Mouse (Mus musculus) heart, adult 9 months (tissue): ENCODE data around the gene Hs2st1.

Source experiments
- DNase-seq, 2 experiments: peaks; one replicate each; pipeline ENCODE4 v3.0.0; 2022; ENCODE audit warnings: low spot score in 2 of 2

Hs2st1 gene

DNA sequence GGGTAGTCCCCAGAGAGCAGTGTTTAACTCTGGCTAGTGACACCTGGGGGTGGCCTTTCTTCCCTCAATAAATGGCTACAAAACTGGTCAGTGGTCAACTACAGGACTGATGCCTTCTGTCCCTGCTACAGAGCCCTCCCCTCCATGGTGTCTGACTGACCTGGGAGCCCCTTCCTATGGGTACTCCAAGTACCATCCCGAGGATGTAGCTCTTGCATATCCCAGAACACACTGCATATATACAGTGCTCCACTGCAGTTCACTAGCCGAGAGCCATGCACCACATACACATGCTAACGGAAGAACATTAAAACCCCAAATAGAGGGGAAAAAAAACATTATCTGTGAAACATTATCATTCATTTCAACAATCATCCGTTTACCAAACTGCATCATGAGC, 61.6 kb downstream of the Hs2st1 start:
- no peak for DNase-seq

DNA sequence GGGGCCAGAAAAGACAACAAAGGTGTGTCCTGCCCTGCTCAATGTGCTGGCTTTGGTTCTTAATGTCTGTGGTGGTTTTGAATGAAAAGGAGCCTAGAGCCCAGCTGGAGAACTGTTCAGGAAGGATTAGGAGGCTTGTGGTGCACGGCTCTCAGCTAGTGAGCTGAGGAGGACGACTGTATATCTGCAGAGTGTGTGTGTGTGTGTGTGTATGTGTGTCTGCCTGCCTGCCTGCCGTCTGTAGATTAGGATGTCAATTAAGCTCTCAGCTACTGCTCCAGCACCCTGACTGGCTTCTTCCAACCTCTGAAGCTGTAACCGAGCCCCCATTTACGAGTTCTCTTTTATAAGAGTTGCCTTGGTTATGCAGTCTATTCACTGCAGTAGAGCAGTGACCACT, 62.1 kb downstream of the Hs2st1 start:
- no peak for DNase-seq

DNA sequence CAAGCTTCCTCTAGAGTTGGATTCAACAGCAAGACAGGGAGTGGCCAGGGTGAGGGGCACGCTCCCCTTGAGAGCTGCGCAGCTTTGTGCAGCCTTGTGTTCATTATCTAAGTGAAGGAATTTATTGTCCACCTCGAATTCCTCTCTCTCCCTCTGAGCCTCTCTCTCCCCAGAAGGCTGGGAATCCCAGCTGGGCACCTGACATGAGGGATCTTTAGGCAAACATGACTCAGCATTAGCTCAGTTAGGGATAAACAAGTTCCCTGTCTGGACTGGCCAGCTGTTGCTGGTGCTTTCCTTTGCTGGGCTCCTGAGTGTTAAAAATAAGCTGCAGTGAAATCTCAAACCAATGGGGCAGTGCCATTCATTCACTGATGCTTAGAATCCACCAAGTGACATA, 63.8 kb downstream of the Hs2st1 start:
- peak; percentile 34 to 45 for DNase-seq

DNA sequence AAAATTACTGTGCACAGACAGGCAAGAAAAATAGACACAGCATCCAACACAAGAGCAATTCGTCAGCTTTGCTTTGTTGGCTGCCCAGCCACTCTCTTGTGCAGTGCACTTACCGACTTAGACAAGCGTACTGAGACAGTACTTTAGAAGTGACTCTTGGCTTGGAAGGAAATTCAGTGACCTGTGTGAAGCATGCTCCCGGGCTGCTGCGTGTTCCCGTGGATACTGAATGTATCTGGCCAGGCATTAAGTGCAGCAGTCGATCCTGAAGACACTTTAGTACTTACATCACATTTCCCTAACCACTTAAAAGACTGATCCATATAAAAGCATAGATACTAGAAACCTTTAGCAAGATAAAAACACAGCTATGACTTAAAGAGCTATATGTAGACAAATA, 68.1 kb downstream of the Hs2st1 start:
- no peak for DNase-seq

DNA sequence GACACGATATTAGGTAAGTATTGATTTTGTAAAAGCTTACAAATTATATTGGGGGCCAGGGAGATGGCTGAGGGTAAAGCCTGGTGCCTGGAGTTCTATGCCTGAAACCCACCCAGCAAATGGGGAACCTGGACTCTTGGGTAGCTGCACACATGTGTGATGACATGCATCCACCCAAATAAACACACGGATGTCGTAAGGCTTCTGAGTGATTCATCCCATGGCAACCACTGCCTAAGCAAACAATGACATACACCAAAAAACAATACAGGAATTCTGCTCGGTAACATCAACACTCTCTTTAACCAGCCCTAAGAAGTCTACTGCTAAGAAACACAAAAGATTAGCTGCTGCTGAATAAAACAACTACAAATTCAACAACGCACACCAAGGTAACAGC, 73.2 kb downstream of the Hs2st1 start:
- no peak for DNase-seq

DNA sequence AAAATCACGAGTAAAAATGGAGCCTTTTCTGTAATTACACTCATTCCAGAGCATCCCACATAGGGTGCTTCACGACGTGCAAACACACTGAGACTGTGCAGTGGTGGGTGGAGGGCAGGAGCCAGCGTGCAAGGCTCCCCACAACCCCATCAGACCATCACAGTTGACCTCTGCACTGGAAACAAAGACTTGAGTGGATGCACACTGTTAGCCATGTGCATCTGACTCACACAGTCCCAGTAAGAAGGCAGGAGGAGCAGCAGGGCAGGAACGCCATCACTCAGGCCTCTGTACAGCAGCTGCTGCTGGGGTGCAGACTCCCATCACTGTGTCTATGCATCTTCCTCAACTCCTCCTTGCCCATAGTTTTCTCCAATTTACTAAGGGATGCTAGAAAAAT, 75.1 kb downstream of the Hs2st1 start:
- DNase-seq = no peak

DNA sequence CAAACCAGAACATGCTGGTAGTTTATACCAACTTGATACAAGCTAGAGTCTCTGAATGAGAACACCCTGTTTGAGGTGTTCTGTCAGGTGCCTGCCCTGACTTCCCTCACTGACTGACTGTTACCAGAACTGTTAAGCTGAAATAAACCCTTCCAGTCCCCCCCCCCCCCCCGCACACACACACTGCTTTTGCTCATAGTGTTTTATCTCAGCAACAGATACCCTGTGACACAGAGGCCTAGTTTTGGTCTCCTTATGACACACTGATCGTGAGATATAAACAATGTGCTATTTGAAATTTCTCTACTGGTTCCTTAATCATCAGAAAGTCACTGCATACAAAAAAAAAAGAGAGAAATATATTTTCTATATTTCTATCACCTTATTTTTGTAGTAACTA, 81.2 kb downstream of the Hs2st1 start:
- no peak for DNase-seq

DNA sequence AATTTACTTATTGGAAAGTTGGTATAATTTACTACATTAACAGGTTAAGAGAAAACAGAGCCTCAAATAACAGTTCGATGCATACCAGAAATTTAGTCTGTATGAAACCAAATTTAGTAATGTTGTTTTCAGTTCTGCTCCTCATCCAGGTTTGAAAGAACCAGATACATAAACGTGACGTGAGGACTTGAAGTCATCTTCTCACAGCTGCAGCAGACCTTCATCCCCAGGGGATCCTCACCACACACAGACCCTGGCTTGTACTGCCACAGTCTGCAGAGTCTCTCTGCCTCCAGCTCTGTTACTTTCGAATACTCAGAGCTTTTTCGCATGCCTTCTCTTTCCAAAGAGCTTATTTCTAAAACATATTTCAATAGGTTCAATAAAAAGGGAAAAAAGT, 89.4 kb downstream of the Hs2st1 start:
- DNase-seq = no peak

DNA sequence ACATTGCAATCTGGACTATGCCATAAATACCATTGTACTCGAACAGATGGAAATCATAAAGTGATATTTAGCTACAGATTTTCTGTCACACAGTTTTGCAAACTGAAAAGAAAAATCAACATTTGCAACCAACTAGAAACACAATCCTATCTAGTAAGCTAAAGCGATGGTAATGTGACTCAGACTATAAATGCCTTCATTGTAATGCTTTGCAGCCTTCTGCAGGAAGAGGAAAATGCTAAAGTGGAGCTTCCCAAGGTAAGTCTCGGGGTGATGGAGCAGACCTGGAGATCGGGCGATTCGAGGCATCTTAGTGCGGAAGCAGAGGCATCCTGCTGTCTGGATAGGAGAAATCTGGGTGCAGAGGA, 91.6 kb downstream of the Hs2st1 start:
- DNase-seq = no peak

DNA sequence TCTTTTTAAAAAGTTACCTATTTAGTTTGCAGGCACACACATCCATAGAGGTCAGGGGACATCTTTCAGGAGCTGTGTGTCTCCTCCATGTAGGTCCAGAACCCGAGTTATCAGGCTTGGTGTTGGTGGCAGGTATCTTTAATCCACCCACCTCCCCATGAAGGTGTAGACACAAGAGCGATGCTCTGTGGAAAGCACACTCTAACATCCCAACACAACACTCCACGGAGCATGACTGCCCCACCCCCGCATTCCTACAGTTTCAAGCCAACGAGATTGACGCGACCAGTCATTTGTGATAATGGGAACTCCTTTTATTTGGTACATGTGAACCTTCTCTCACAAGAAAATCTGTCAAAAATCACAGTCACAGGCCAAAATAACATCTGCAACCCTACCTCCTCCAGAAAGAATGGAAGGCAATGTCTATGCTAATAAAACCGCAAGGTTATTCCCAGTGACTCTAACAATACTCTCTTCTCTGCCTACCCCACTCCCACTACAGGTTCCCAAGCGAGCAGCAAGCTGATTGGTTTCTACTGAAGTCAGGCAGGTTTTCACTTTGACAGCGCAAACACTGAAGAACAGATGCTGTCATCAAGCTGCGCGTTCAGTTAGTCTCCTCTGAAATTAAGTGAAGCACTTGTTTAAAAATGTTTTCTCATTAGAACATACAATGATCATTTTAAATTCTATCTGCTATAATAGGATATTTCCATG, 92.1 kb downstream of the Hs2st1 start:
- DNase-seq = no peak

DNA sequence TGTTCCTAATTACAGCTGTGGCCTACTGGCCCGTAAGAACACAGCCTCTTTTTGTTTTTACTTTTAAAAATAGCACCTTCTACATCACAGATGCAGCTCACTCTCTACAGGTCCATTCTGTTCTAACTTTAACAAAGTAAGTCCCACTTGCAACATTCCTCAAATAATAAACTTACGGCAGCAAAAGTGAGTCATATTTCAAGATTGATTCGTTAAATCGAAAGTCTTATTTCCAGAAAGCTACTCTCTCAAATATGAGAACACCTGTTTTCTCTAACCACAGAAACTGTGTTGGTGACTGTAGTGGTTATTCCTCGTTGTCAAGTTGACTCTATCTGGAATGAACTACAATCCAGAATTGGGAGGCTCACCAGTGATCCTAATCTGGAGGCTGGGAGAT, 94.1 kb downstream of the Hs2st1 start:
- DNase-seq = no peak

DNA sequence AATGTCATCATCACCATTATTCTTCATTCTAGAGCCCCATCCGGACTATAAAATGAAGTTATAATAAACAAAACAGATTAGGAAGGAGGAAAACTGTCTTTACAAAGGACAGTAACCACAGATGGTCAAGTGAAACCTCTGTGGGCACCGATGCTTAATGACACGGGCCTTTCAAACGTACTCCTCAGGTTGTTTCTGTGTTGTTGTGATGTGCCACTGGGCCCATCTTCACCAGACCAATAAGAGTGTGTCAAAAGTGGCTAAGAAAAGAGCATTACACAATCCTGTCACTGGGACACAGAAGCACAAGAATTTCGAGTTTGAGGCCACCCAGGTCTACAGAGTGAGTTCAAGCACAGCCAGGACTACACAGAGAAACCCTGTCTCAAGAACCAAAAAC, 95.3 kb downstream of the Hs2st1 start:
- no peak for DNase-seq

DNA sequence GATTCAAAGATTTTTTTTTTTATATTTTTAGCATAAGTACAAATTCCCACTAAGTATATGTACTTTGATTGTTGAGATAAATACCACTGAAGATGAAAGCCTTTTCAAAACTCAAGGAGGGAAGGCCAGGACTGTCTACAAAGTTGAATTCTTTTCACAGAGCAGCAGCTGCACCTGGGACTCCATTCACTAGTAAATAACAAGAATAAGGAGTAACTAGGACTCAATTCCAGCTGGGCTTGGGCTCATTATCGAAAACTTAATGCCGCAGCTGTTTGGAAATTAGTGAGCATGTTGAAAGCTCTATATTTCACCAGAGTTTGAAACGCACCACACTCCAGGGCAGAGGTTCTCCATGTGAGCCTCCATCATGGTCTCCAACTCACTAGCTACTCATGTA, 98.0 kb downstream of the Hs2st1 start:
- no peak for DNase-seq

DNA sequence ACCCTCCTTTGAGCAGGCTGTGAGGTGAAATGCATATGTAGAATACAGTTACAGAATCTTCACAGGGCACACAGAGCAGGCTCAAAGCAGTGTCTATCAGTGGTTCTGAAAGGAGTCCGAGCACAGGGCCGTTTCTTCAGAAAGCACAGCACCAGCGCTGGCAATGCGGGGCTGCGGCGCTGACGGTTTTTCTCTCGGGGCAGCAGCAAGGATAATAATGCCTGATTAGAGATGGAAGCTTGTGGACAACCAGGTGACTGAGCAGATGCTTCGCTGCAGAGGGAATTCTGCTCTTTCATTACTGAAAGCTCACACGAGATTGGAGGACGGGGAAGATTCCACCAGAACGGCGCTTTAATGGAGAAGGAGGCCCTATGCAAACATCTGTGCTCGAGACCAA, 99.1 kb downstream of the Hs2st1 start:
- DNase-seq = no peak

DNA sequence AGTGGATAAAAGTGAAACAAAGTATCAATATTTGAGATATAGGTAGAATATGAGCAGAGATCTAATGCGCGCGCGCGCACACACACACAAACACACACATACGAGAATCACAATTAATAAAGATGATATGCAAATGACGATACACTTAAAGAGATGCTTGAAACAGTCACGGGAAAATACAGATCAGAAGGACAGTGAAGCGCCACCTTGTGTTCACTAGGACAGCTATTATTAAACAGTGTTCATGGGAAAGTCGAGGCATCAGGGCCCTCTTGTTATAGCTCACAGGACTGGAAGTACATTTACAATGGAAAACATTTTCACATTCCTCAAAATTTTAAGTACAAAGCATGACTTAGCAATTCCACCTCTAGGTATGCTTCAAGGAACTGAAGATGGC, 102.5 kb downstream of the Hs2st1 start:
- DNase-seq = no peak

DNA sequence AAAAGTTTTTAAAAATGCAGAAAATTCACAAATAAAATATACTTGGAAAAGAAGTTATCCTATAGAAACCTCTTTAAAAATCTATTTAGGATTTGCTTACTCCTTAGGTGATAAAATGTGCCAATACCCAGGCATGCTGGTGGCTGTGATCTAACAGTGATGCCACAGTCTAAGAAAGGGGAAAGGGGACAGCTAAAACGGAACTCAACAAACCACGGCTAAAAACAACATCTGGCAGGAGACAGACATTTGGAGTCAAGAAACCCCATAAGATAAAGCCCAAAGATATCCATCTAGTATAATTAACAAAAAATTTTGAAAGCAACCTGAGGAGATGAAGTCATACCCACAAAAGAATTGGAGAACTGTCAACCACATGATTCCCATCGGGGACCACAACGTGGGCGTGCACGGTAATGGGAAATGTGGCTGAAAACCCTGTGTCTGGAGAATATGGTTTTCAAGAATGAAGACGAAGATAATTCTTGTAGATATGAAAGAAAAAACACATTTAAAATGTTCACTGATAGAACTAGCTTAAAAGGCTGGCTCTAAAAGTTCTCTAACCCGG, 103.8 kb downstream of the Hs2st1 start:
- DNase-seq = no peak

DNA sequence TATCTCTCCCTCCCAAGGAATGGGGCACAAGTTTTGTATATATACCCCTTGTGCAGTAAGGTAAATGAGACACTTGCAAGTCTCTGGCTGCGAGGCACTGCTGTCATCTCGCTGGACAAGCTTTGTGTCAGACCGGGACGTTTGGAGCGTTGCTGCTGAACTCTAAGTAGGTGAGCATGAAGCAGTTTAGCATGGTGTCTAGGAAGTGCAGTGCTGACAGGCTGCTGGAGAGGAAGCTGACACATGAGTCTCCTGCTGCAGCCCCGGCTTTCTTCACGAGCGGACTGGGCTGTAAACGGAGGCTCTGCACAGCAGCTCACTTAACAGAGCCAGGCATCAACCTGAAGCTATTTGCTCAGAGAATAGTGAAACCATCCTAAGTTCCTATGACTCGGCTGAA, 107.3 kb downstream of the Hs2st1 start:
- DNase-seq = no peak

DNA sequence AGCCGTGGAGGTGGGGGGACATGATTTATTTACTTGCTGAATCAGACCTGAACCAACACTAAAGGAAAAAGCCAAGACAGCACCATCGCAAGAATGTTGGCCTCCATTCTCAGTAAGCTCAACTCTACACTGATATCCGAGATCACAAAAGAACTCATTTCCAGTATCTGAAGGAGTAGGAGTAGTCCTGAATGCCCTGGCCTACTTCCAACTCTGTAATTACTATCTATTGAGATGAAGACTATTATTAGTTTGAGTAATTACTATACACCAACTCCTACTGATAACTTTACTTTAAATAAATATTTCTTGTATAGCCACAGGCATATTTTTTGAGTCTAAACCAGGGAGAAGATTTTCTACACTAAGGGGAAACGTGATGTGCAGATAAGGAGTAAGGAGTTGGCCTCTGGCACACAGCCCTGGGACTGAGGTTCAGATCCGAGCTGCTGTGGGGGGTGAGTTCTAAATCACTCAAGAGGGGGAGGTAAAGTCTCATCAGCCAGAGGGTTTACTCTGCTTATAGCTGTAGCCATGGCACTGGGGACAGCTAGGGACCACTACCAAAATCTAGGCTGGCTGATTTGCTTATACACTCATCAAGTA, 109.7 kb downstream of the Hs2st1 start:
- no peak for DNase-seq

DNA sequence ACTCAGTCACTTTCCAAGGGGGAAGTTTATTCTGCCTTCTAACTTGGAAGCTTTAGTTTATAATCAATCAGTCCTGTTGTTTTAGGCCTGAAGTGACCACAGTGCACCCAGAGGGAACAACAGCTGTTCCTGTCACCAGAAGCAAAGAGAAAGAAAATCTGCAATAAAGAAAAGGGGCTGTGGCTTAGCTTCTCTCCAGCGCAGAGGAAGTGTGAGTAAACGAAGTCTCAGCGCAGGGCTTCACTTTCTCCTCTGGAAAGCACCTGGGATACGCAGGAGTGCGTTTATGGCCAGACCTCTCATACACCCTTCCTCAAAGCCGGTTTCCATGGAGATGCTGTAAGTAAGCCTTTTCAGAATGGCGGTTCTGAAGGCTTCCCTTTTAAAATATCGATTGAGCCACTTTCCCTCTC, 110.7 kb downstream of the Hs2st1 start:
- DNase-seq = no peak

DNA sequence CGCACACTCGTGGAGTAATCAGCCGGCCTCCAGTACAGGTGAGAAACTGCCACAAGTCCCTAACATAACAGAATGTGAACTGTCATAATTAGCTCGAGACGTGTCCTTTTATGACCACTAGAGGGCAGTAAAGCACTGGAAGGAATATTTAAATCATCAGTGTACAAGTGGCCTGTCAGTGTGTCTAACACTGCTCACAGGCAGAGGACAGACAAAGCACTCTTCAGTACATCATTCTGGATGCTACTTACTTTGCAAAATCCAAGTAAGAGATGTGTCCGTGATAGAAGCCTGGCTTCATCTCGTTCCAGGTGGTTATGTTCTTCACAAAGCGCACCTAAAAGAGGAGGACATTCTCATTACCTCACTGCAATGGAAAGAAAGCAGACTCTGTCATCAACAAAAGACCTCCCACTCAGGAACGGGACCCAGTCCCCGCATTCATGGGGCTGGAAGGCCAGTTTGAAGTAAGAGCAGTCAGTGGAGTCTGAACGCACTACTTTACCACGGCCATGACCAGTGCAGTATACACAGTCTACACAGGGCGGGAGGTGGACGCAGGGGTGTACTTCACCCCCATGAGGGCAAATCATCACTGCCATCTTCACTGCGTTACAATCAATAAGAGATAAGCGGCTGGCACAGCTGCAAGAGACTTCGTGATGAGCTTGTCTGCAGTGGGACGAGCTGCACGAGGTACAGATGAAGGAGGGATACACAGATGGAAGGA, 116.1 kb downstream of the Hs2st1 start:
- peak; percentile 25 to 57 for DNase-seq

DNA sequence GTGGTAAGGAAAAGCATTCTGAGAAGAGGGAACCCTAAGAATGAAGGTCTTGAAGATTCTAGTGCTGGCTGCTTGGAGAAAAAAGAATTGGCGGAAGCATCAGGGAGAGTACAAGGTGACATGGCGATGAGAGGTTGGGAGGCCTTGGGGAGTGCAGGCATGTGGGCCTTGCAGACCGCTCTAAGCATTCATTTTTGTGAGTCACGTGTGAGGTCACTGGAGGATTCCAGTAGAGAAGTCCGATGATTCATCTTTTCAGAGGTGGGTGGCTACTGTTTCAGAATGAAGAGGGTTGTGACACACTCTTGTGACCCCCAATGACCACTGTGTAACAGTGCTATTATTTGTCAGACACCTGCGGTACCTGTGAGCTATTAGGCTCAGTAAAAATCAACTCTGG, 121.0 kb downstream of the Hs2st1 start:
- DNase-seq = no peak

DNA sequence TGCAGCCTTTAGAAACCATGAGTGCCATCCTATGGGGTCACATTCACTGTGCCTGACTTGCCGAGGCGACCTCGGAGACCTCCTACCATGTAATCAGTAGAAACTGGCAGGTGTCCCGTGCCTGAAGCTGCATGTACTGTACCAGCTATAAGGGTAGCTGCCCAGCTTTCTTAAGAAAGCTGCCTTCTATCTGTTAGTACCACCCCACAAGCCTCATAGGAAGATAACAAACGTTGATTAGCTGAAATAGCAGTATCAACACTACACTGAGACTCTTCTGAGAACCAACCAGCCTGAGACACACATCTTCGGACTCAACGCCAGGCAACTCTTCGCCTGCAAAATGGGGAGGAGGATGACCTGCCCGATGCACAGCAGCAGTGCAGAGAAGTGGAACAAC, 122.1 kb downstream of the Hs2st1 start:
- no peak for DNase-seq

DNA sequence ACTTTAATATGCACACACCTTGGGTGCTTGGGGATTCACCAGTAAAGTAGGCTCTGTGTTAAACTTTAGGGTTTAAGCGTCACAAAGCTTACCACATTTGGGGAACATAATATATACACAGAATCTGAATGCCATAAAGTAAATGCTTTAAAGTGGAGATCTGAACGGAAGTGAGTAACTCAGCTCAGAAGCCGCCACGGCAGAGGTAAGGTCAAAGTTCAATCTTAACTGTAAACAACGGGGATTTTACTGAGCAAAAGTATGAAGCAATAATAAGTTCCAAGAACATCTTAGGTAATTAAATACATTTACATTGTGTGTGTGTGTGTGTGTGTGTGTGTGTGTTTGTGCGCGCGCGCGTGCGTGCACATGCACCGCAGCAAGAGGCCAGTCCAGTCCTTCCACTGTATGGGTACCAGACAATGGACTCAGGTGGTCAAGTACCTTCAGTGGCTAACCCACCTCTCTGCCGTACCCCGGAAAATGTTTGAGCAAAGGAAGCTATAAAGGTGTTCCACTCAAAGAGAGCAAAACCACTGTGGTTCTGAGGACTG, 123.8 kb downstream of the Hs2st1 start:
- DNase-seq = no peak
